Mouse (Mus musculus): ENCODE data around the gene Clmn. TPM values are rescaled to one million over a fixed set of nuclear protein-coding genes. Genes with fewer than 3 reads are reported as not detected.

The Clmn gene
- polyA plus RNA-seq, 1 experiment, result not detected

DNA sequence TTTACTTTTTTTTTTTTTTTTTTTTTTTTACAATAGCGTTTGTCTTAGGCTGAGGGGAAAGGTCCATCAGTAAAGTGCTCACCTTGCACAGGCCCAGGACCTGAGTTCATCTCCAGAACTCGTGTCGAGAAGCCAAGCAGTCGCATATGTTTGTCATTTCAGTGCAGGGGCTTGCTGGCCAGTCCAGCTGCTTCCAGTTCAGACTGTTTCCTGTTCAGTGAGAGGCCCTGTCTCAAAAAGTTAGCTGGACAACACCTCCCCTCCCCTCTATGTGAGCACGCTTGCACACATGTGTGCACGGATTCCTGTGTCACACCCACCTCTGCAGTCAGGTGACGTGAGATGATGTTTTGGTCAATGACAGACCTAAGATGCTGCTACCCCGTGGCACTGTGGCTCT is 25.2 kb upstream of the Clmn start:
- TF ChIP-seq CTCF (IDR thresholded peaks at IDR 0.05; ENCODE audit: control insufficient read depth, insufficient read depth, low read length) (no peak), POLR2A (IDR thresholded peaks at IDR 0.05; ENCODE audit: borderline replicate concordance, control insufficient read depth, low read depth, low read length) (no peak)
- Histone ChIP-seq H3K4me3 (replicated peaks; ENCODE audit: control insufficient read depth, low read depth, low read length) (no peak overlapping the region), H3K4me1 (ENCODE audit: control insufficient read depth, insufficient read depth, low read length) (no peaks in the 10 kb centered on the region), H3K27ac (ENCODE audit: control insufficient read depth, insufficient read depth, low read depth, low read length, poor library complexity) (no peak overlapping the region)
- WGBS, result 81% methylated on average over 8 of the region's 8 CpGs

DNA sequence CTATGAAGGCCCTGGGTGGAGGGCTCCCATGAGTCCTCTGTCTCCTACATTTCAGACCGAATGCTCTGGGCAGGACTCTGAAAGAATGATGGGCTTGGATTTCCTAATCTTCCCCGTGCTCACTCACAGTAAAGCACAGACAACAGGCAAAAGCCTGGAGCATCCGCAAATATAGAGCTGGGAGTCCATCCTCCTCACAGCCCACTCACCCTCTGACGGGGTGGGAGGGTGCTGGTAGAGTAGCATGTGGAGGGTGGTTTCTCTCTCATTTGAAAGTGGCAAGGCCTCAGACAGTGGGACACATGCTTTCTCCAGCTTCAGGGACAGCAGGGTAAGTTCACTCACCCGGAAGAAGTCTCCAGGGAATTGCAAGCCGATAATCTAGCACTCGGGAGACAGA is 21.2 kb upstream of the Clmn start:
- Histone ChIP-seq H3K4me1 (ENCODE audit: control insufficient read depth, insufficient read depth, low read length) (no peaks in the 10 kb centered on the region), H3K4me3 (replicated peaks; ENCODE audit: control insufficient read depth, low read depth, low read length) (no peak overlapping the region), H3K27ac (ENCODE audit: control insufficient read depth, insufficient read depth, low read depth, low read length, poor library complexity) (no peak overlapping the region)
- 86% methylated on average over 7 of the region's 7 CpGs for WGBS
- no peak for TF ChIP-seq POLR2A (IDR thresholded peaks at IDR 0.05; ENCODE audit: borderline replicate concordance, control insufficient read depth, low read depth, low read length)
- no peak for TF ChIP-seq CTCF (IDR thresholded peaks at IDR 0.05; ENCODE audit: control insufficient read depth, insufficient read depth, low read length)

- TF ChIP-seq POLR2A (IDR thresholded peaks at IDR 0.05; ENCODE audit: borderline replicate concordance, control insufficient read depth, low read depth, low read length), result no peak
- TF ChIP-seq CTCF (IDR thresholded peaks at IDR 0.05; ENCODE audit: control insufficient read depth, insufficient read depth, low read length), result no peak
- 60% methylated on average over 5 of the region's 5 CpGs for WGBS
- no peaks in the 10 kb centered on the region for H3K4me1 ChIP-seq (ENCODE audit: control insufficient read depth, insufficient read depth, low read length)
- no peak overlapping the region for H3K4me3 ChIP-seq (replicated peaks; ENCODE audit: control insufficient read depth, low read depth, low read length)
- no peak overlapping the region for H3K27ac ChIP-seq (ENCODE audit: control insufficient read depth, insufficient read depth, low read depth, low read length, poor library complexity)
Observed at GRCm38 (mm10) chr12:104882533-104882932, 17.7 kb upstream of the Clmn start.

GRCm38 (mm10) chr12:104882061-104882460 is 17.2 kb upstream of the Clmn start:
- Histone ChIP-seq H3K27ac (ENCODE audit: control insufficient read depth, insufficient read depth, low read depth, low read length, poor library complexity) (no peak overlapping the region), H3K4me3 (replicated peaks; ENCODE audit: control insufficient read depth, low read depth, low read length) (no peak overlapping the region), H3K4me1 (ENCODE audit: control insufficient read depth, insufficient read depth, low read length) (no peaks in the 10 kb centered on the region)
- TF ChIP-seq CTCF (IDR thresholded peaks at IDR 0.05; ENCODE audit: control insufficient read depth, insufficient read depth, low read length) (no peak), POLR2A (IDR thresholded peaks at IDR 0.05; ENCODE audit: borderline replicate concordance, control insufficient read depth, low read depth, low read length) (no peak)
- 70% methylated on average over 2 of the region's 2 CpGs for whole genome bisulfite sequencing

GRCm38 (mm10) chr12:104881518-104882060 is 16.7 kb upstream of the Clmn start:
- Histone ChIP-seq H3K4me1 (ENCODE audit: control insufficient read depth, insufficient read depth, low read length) (no peaks in the 10 kb centered on the region), H3K27ac (ENCODE audit: control insufficient read depth, insufficient read depth, low read depth, low read length, poor library complexity) (no peak overlapping the region), H3K4me3 (replicated peaks; ENCODE audit: control insufficient read depth, low read depth, low read length) (no peak overlapping the region)
- WGBS, result 70% methylated on average over 4 of the region's 4 CpGs
- no peak for TF ChIP-seq POLR2A (IDR thresholded peaks at IDR 0.05; ENCODE audit: borderline replicate concordance, control insufficient read depth, low read depth, low read length)
- no peak for TF ChIP-seq CTCF (IDR thresholded peaks at IDR 0.05; ENCODE audit: control insufficient read depth, insufficient read depth, low read length)

DNA sequence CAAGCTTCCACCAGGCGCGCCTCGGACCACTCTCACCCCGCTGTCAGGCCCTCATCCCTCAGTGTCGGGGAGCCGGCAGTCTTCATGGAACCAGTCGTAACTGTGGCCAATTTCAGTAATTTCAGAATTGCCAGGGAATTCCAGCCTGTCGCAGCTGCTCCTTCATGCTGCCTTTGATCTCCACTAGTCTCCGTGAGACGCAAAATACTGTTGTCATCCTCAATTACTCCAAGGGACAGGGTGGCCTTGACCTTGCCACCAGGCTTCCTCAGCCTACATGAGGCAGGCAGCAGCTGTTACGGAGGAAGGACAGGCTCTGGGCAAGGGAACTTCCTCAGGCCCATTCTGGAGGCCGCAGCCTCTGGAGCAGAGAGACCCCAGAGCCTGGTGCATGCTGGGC is 15.5 kb upstream of the Clmn start:
- WGBS, result 91% methylated on average over 12 of the region's 12 CpGs
- TF ChIP-seq CTCF (IDR thresholded peaks at IDR 0.05; ENCODE audit: control insufficient read depth, insufficient read depth, low read length) (no peak), POLR2A (IDR thresholded peaks at IDR 0.05; ENCODE audit: borderline replicate concordance, control insufficient read depth, low read depth, low read length) (no peak)
- H3K4me1 ChIP-seq (ENCODE audit: control insufficient read depth, insufficient read depth, low read length), result no peaks in the 10 kb centered on the region

DNA sequence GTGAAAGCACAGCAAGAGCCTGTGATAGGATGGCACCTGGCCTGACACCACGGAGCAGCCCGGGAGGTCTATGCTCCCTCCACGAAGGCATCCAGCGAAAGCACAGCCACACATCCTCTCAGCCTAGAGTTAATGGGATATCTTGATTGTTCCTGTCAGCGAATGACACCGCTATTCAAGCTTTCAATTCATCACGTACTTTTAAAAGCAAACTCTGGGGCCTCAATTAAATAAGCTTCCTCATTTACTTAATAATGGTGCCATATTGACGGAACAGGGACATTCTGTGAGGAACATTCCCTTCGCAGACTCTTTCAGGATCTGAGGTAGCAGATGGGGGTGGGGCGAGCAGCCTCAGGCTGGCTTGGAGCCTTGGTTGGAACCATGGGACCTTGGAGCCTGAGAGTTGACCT is 14.7 kb upstream of the Clmn start:
- Histone ChIP-seq H3K27ac (ENCODE audit: control insufficient read depth, insufficient read depth, low read depth, low read length, poor library complexity) (no peak overlapping the region), H3K4me3 (replicated peaks; ENCODE audit: control insufficient read depth, low read depth, low read length) (no peak overlapping the region), H3K4me1 (ENCODE audit: control insufficient read depth, insufficient read depth, low read length) (no peaks in the 10 kb centered on the region)
- TF ChIP-seq CTCF (IDR thresholded peaks at IDR 0.05; ENCODE audit: control insufficient read depth, insufficient read depth, low read length) (no peak), POLR2A (IDR thresholded peaks at IDR 0.05; ENCODE audit: borderline replicate concordance, control insufficient read depth, low read depth, low read length) (no peak)
- WGBS, result 83% methylated on average over 10 of the region's 10 CpGs

More for the DNA sequence above, 15.5 kb upstream of the Clmn start:
- Histone ChIP-seq H3K27ac (ENCODE audit: control insufficient read depth, insufficient read depth, low read depth, low read length, poor library complexity) (no peak overlapping the region), H3K4me3 (replicated peaks; ENCODE audit: control insufficient read depth, low read depth, low read length) (no peak overlapping the region)

- 60% methylated on average over 3 of the region's 3 CpGs for WGBS
- no peak for TF ChIP-seq POLR2A (IDR thresholded peaks at IDR 0.05; ENCODE audit: borderline replicate concordance, control insufficient read depth, low read depth, low read length)
- TF ChIP-seq CTCF (IDR thresholded peaks at IDR 0.05; ENCODE audit: control insufficient read depth, insufficient read depth, low read length), result no peak
- Histone ChIP-seq H3K4me1 (ENCODE audit: control insufficient read depth, insufficient read depth, low read length) (no peaks in the 10 kb centered on the region), H3K27ac (ENCODE audit: control insufficient read depth, insufficient read depth, low read depth, low read length, poor library complexity) (no peak overlapping the region), H3K4me3 (replicated peaks; ENCODE audit: control insufficient read depth, low read depth, low read length) (no peak overlapping the region)
Observed at GRCm38 (mm10) chr12:104876053-104876452, 11.2 kb upstream of the Clmn start.

- 77% methylated on average over 6 of the region's 6 CpGs for WGBS
- Histone ChIP-seq H3K27ac (ENCODE audit: control insufficient read depth, insufficient read depth, low read depth, low read length, poor library complexity) (no peak overlapping the region), H3K4me1 (ENCODE audit: control insufficient read depth, insufficient read depth, low read length) (peaks cover 2% of the 10 kb centered on the region), H3K4me3 (replicated peaks; ENCODE audit: control insufficient read depth, low read depth, low read length) (no peak overlapping the region)
- TF ChIP-seq POLR2A (IDR thresholded peaks at IDR 0.05; ENCODE audit: borderline replicate concordance, control insufficient read depth, low read depth, low read length), result no peak
- TF ChIP-seq CTCF (IDR thresholded peaks at IDR 0.05; ENCODE audit: control insufficient read depth, insufficient read depth, low read length), result no peak
Observed at GRCm38 (mm10) chr12:104871987-104872386, 7.1 kb upstream of the Clmn start.

All from bone marrow, adult 2 months (tissue).